Mouse (Mus musculus) ES-Bruce4 (cell line): ENCODE measurements around the gene Cdh9.

Source experiments
- CTCF ChIP-seq: IDR thresholded peaks from one replicate; pipeline ENCODE4 v1.8.1; 2011; ENCODE audit warnings: low read depth, low read length
- EP300 ChIP-seq: IDR thresholded peaks from 2 replicates; pipeline ENCODE4 v1.6.1; 2011; ENCODE audit warnings: low read depth, low read length; ENCODE audit not compliant: insufficient read depth
- POLR2A ChIP-seq: IDR thresholded peaks from one replicate; pipeline ENCODE4 v1.8.1; 2011; ENCODE audit warnings: low read length; ENCODE audit not compliant: insufficient read depth

GRCm38 (mm10) chr15:16763252-16763651, 34.7 kb downstream of the Cdh9 start:
- TF ChIP-seq POLR2A, result no peak
- TF ChIP-seq CTCF, result no peak
- TF ChIP-seq EP300, result no peak
